Mouse (Mus musculus) thymus, adult 2 months (tissue): ENCODE measurements at regions not wholly inside any gene's neighbourhood (a gene's known extent, or its start where the extent isn't known, plus 50 kb on each side); places are given as distances from the start of the nearest gene placed in this dataset.

Experiments used
- DNase-seq: peaks from one replicate; pipeline ENCODE4 v3.0.0; 2021
- H3K27ac ChIP-seq: fragments of 200-500 bp; 2 replicates; pipeline ENCODE4 v1.5.1; 2012; ENCODE audit warnings: low read length, control low read depth; ENCODE audit not compliant: control insufficient read depth, insufficient read depth
- H3K27me3 ChIP-seq: fragments of 200-500 bp; 2 replicates; pipeline ENCODE4 v1.6.1; 2012; ENCODE audit warnings: mild to moderate bottlenecking, low read length, moderate library complexity, mixed read lengths; ENCODE audit not compliant: control insufficient read depth, insufficient read depth
- H3K36me3 ChIP-seq: fragments of 200-500 bp; 2 replicates; pipeline ENCODE4 v1.6.1; 2012; ENCODE audit warnings: mild to moderate bottlenecking, low read length, moderate library complexity; ENCODE audit not compliant: control insufficient read depth, insufficient read depth
- H3K4me1 ChIP-seq: fragments of 200-500 bp; replicated peaks from 2 replicates; pipeline ENCODE4 v1.6.1; 2012; ENCODE audit warnings: low read length; ENCODE audit not compliant: control insufficient read depth, insufficient read depth
- H3K4me3 ChIP-seq: fragments of 200-500 bp; 2 replicates; pipeline ENCODE4 v1.5.1; 2012; ENCODE audit warnings: mild to moderate bottlenecking, low read length, control low read depth, moderate library complexity; ENCODE audit not compliant: control insufficient read depth, insufficient read depth
- CTCF ChIP-seq: fragments of 200-500 bp; IDR thresholded peaks from 2 replicates; pipeline ENCODE4 v1.5.1; 2012; ENCODE audit warnings: mild to moderate bottlenecking, control low read depth, low read length, moderate library complexity, borderline replicate concordance; ENCODE audit not compliant: control insufficient read depth, poor library complexity, insufficient read depth; ENCODE audit errors: extremely low read depth
- POLR2A ChIP-seq: fragments of 200-500 bp; IDR thresholded peaks from 2 replicates; pipeline ENCODE4 v1.6.1; 2012; ENCODE audit warnings: mild to moderate bottlenecking, low read length, control low read depth, moderate library complexity; ENCODE audit not compliant: control insufficient read depth, poor library complexity, insufficient read depth; ENCODE audit errors: extremely low read depth
- WGBS: fragments of 180-500 bp; shearing (Covaris S2); methylation state at CpG from one replicate; pipeline ENCODE4 v1.1.7; 2018; 5-methylcytosine and 5-hydroxymethylcytosine counted together

DNA sequence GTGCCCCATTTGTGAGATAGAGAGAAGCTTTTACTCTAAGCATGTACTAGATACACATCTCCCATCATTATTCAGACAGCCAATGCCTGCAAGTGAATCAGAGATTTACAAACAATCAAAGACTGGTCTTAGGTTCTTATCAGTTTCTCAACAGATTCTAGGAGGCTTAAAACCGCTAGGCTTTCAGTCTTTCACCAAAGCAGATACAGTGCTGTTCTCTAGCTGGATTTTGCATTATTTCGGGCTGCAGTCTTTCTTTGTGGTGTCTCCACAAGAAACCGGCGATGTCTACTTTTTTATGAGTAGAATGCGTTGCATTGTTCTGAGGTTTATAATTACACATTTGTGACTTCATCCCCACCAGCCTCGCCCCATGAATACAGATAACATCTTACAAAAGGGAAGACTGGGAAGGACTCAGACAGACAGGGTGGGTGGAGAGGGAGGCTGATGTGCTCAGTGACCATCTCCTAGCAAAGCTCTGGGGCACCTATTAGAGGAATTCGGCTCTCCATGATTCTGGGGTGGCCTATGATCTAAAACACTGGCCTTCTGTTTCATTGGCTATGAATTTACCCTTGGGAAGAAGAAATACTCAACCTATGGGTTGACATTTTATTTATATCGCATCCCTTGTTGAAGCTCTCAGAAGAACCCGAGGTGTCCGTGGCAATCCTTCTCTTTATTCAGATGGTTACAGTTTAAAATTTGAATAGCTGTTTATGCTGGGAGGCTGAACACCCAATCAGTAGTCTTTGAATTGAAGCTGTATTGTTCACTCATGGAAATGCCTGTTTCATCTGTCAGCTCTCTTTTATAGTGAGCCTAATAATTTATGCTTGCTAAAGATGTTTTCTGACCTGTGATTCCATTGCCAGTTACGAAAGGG is 343.8 kb downstream of the Tmem161b start:
- Histone ChIP-seq H3K27me3 (no peaks in the 10 kb centered on the region), H3K4me3 (no peak overlapping the region), H3K36me3 (no peaks in the 10 kb centered on the region), H3K4me1 (no peaks in the 10 kb centered on the region), H3K27ac (no peak overlapping the region)
- TF ChIP-seq CTCF (no peak), POLR2A (no peak)
- 93% methylated on average over 11 of the region's 11 CpGs for WGBS
- no peak for DNase-seq

DNA sequence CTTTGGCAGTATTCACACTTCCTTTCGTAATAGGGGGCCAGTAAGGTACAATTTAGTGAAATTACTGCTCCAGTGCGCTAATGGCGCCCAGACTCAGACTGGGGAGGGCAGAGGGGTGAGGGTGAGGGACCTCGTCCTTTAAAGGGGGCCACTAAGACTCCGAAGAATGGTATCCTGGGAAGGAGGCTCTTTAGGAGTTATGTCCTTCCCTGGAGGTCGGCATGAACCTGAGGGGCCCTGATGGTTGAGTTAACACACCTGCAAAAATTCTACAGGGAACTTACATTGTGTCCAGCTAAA is 344.4 kb downstream of the Tmem161b start:
- no peaks in the 10 kb centered on the region for H3K27me3 ChIP-seq
- no peaks in the 10 kb centered on the region for H3K4me1 ChIP-seq
- DNase-seq = no peak
- no peaks in the 10 kb centered on the region for H3K36me3 ChIP-seq
- no peak for TF ChIP-seq POLR2A
- TF ChIP-seq CTCF = no peak
- no peak overlapping the region for H3K27ac ChIP-seq
- WGBS = 94% methylated on average over 6 of the region's 6 CpGs
- H3K4me3 ChIP-seq = no peak overlapping the region

DNA sequence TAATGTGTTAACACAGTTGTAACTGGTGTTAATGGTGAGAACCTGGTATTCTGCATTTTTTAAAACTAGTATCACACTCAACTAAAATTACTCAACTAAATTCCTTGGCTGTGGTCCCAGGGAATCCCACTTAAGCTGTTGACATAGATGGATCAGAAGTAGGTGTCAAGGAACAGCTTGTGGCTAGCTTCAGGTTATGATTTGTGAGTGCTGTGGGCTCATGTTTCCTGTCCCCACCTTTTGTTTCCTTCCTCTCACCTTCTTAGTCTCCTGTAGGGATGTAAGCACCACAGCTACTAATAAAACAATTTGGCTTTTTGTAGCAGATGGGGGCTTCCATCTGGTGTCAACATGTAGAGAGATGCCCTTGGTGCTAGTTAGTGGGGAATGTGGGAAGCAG is 347.3 kb downstream of the Tmem161b start:
- Histone ChIP-seq H3K27ac (no peak overlapping the region), H3K27me3 (no peaks in the 10 kb centered on the region), H3K36me3 (no peaks in the 10 kb centered on the region), H3K4me3 (no peak overlapping the region), H3K4me1 (no peaks in the 10 kb centered on the region)
- TF ChIP-seq POLR2A (no peak), CTCF (no peak)
- DNase-seq = no peak

DNA sequence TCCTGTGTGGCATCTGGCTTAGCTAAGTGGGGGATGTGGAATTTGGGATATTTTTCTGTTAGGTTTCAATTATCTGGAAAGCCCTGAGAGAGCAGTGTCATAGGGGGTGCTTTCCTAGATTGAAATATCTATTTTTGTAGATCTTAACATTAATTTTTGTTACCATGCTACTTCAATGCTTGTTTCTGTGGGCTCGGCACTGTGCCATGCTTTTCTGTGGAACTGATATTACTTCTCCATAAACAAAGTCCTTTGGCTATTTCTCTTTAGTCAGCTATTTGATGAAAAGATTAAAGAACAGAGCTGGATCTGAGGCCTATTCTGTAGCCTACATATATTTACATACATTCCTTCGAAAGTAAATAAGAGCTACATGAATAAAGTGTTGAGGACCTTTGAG is 348.1 kb downstream of the Tmem161b start:
- H3K27ac ChIP-seq = no peak overlapping the region

DNA sequence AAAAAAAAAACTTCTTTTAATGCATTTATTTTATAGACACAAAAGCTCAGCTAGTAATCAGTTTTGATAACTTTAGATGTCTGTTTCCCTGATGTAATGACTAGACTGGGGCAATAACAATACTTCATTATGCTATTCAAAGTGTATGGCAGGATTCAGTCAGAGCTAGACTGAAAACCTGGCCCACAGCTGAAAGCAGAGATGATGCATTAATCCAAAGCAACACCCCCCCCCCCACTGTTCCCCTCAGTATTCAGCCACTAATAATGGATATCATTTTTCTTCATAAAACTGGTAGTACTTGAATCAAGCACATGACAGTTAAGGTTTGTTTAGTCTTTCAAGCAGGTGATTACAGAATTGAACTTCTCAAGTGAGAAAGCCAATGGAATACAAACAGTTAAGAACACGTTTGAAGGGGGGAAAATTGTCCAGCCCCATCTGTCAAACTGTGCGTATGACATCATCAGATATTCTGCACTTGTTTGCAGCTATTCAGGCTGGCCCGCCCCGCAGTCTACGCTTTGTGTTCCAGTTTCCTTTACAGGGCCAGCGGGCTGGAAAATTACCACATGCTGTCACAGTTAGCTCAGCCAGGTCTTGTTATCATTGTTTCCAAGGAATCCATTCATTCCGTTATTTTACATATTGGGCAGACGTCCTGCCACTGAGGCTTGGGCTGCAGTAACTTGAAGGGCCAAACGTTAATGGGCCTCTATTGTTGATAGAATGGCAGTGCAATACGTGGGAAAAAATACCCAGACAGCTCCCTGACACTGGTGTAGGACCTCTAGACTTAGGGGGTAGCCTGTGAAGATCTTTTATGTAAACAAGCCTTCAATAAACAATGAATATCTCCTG is 349.1 kb downstream of the Tmem161b start:
- Histone ChIP-seq H3K27ac (no peak overlapping the region), H3K27me3 (no peaks in the 10 kb centered on the region), H3K4me3 (no peak overlapping the region), H3K4me1 (no peaks in the 10 kb centered on the region), H3K36me3 (no peaks in the 10 kb centered on the region)
- 84% methylated on average over 10 of the region's 10 CpGs for WGBS
- no peak for DNase-seq
- no peak for TF ChIP-seq CTCF
- no peak for TF ChIP-seq POLR2A

More for the DNA sequence above, 348.1 kb downstream of the Tmem161b start:
- no peak for DNase-seq
- Histone ChIP-seq H3K36me3 (no peaks in the 10 kb centered on the region), H3K4me3 (no peak overlapping the region), H3K4me1 (no peaks in the 10 kb centered on the region), H3K27me3 (no peaks in the 10 kb centered on the region)
- no peak for TF ChIP-seq POLR2A
- no peak for TF ChIP-seq CTCF
- 91% methylated on average over 2 of the region's 2 CpGs for WGBS

DNA sequence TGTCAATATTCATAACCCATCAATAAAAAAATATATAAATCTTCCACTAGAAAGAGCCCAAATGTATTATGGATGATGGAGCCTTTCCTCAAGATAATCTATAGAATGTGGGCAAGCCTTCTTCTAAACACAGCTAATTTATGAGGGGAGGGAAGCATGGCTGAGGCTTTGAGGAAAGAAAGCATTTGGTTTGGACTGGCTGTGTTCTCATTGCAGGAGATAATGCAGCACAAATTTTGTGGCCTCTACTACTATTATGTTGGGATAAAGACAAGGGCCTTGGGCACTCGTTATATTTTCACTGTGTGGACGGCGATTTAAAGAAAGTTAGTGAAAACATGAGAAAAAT is 349.7 kb downstream of the Tmem161b start:
- DNase-seq = no peak
- no peaks in the 10 kb centered on the region for H3K4me1 ChIP-seq
- TF ChIP-seq POLR2A = no peak
- no peak for TF ChIP-seq CTCF
- H3K27me3 ChIP-seq = no peaks in the 10 kb centered on the region
- no peak overlapping the region for H3K27ac ChIP-seq
- H3K4me3 ChIP-seq = no peak overlapping the region
- 97% methylated on average over 3 of the region's 3 CpGs for WGBS
- H3K36me3 ChIP-seq = no peaks in the 10 kb centered on the region

DNA sequence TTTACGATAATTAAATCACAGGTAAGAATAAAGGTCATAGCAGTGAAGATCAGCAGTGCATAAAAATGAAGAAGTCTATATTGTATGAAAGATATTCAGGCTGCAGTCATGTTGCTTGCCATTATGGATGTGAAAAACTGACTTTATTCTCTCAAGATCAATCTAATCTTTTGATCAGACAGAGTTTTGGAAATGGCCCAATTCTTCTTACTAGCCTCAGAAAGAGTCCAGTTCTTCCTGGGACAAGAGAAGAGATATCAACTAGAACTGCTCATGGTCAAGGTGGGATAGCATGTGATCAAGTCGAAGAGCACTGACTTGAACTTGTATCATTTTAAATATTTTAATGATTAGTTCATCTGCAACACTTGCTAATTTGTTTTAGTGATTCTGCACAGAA is 350.1 kb downstream of the Tmem161b start:
- no peaks in the 10 kb centered on the region for H3K27me3 ChIP-seq
- H3K27ac ChIP-seq = no peak overlapping the region
- TF ChIP-seq CTCF (no peak), POLR2A (no peak)
- no peaks in the 10 kb centered on the region for H3K4me1 ChIP-seq
- 91% methylated on average over 2 of the region's 2 CpGs for WGBS
- DNase-seq = no peak
- H3K36me3 ChIP-seq = no peaks in the 10 kb centered on the region
- H3K4me3 ChIP-seq = no peak overlapping the region
